Mouse (Mus musculus): ENCODE results near the gene Fam19a5.

The Fam19a5 gene

DNA sequence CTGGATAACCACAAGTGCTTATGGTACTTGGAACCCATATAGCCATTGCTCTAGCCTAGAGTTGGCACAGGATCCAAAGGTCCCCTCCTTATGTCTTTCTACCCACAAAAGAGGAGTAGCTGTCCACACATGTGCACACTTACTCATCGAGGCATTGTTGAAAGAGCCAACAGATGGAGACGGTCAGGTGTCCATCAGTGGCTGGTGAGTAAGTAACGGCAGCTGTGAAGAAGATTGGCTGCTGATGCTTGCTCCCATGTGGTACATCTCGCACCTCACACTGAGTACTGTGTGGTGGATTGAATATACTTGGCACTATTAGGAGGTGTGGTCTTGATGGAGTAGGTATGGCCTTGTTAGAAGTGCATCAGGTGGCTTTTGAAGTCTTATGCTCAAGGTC, 192.2 kb downstream of the Fam19a5 start:
- DNase-seq (ENCODE audit: low read depth): no peak

DNA sequence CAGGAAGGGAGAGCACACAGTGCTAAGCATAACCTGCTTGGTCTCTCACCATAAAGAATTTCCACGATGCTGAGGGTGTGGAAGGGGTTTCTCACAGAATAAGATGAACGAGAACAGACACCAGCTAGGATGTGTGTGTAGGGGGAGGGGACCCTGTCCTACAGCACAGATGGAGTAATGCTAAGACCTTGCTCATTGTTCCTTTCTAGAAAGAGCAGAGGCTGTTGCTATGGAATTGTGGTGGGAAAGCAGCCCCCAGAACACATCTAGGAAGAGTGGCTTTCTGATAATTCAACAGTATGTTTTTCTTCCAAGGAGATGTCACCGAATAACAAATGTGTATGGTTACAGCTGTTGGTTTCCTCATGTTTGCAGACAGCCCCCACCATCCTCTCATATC, 211.4 kb downstream of the Fam19a5 start:
- no peak for DNase-seq (ENCODE audit: low read depth)

DNA sequence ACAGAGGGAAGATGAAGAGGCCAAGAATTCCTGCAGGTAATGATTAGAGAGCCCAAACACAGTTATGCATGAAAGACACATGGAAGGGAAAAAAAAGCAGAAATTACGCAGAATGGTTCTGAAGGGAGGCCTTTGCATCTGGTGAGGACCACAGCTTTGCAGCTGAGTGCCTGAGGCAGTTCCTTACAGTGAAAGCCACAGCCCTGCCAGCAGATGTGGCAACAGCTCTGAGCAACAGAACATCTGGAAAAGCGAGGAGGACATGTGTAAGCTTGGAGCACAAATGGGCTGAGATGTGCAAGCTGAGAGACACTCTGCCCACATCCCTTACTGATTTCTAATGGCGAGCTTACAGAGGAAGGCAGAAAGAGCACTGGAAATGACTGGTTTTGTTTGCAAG, 221.8 kb downstream of the Fam19a5 start:
- DNase-seq (ENCODE audit: low read depth): no peak

DNA sequence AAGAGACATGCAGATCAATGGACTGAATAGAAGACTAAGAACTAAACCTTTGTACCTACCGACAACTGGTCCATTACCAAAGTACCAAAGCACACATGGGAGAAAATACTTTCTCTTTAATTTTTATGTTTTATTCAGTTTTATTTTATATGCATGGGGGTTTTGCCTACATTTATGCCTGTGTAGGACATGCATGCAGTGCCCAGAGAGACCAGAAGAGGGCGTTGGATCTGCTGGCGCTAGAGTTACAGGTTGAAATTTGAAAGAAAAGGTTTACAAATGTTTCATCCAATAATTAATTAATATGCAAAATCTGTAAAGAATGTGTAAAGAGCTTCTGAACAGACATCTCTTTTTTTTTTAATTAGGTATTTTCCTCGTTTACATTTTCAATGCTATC, 229.9 kb downstream of the Fam19a5 start:
- no peak for DNase-seq (ENCODE audit: low read depth)

DNA sequence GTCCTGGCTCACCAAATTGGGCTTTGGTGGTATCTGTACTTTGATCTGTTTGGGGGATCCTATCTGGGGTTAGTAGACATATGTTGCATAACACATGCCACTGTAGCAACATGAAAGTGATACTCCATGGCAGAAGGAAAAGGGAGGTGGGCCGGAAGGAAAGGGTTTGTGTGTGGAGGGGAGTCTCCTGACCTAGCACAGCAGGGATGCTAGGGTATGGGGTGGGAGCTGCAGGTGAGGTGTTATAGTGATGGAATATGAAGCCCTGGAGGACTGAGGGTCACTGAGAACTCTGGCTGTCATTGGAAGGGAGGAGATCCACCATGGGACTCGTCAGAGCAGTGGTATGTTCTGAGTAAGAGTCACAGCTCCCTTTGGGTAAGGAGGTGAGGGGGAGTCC, 239.2 kb downstream of the Fam19a5 start:
- no peak for DNase-seq (ENCODE audit: low read depth)

DNA sequence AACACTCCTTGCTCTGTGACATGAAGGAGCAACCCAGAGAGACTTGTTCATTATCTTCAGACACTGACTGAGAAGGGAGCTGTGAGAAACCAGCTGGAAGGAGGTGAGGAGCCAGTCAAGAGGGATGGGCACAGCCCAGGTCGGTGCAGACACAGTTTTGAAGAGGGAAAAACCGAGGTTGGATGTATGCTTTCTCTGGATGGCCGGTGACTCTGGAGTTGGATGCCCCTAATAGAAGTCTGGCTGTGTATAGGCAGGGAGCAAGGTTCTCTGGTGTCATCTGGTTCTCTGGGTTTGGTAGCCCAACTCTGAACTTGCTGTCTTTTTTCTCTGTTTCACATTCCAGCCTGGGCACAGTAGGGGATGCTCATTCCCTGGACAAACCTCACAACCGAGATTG, 245.6 kb downstream of the Fam19a5 start:
- no peak for DNase-seq (ENCODE audit: low read depth)

DNA sequence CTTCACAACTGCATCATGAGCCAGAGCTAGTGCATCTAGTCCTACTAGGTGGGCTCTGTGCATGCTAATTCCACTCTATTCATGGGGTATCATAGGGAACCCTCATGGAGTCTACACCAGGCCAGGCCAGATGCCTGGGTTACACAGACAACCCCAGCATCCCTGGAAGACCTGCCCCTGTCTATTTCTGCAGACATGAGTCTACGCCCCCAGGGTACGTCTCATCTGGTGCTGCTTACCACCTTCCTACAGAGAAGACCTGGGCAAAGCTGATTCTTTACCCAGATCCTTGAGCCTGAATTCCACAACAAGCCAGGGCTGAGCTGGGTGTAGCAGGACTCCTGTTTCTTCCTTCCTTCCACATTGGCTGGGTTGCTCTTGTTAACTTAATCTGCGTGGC, 249.6 kb downstream of the Fam19a5 start:
- DNase-seq (ENCODE audit: low read depth): no peak

DNA sequence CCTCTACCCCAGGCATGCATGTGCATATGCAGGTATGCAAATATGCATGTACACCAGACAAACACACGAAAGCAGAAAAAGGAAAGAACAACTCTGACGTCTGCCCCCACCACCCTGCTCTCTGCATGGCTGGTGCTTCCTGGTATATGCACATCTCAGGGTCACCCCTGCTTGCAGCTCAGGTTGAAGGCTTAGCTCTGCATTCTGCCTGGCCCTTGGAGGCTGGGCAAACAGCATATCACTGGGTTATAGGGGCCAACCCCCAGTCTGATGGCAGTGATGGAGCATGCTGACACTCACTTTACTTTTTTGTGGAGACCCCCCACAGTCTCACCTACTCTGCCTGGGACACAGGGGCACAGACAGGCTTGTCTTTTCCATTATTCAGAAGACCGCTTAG, 252.5 kb downstream of the Fam19a5 start:
- no peak for DNase-seq (ENCODE audit: low read depth)
